Mouse (Mus musculus) lung, postnatal 25 days (tissue): ENCODE measurements around the gene Etv4.

Experiments
- DNase-seq: peaks from one replicate; pipeline ENCODE4 v3.0.0; 2022; ENCODE audit warnings: low spot score

The Etv4 gene

DNA sequence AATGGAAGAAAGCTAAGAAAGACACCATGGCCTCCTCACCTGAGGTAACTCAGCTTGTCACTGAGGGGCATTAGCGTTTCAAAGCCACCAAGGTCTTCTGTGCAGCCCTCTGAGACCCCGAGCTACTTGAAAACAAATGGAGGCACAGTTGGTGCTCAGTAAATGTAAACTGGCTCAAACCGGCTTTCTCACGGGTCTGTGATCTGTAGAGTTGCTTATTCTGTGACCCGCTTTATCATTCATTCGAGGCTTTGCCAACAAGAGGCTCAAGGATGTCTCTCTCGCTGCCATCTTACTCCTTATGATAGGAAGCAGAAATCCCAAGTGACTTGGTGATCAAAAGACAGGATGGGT, 658 bp upstream of the Etv4 start:
- no peak for DNase-seq

DNA sequence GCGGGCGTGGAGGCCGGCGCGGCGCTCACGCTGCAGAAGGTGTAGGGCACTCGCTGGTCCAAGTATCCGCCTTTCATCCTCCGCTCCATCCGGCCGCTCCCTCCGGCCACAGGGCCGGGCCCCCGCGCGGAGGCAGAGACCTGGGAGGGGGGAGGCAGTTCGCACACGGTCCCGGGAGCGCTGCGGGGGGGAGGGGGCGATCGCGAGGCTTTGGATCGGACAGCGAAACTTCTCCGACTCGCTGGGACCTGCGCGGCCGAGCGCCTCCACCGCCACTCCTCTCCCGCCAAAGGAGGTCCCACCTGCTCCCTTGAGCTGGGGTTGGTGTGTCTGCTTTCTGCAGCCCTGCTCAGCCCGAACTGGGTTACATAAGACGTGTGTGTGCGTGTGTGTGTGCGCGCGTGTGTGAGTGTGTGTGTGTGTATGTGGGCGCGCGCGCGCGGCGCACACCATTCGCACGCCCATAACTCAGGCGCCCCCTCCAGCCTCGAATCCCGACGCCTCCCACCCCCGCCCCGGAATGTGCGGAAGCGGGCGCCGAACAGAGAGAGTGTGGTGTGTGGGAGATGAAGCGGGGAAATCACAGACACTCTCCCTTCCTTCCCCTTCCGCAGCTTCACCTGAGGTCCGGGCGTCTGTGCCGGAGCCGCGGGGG, 556 bp downstream of the Etv4 start:
- no peak for DNase-seq

DNA sequence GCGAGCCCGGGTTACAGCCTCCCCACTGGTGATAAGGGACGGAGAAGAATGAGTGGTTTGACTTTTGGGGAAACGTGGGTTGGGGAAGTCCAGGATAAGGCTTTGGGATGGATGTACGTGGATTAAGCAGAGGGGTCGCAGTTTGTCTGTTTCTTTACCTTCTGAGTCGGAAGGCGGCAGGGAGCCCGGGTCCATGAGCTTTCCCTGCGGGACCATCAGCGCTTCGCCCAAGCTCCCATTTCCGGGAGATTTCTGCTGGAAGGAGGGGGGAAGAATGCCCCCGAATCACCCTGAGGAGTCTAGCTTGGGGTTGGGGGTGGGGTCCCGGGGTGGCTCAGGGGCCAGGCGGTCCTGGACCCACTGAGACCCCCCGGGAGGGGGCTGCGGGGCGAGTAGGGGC, 1.1 kb downstream of the Etv4 start:
- no peak for DNase-seq

DNA sequence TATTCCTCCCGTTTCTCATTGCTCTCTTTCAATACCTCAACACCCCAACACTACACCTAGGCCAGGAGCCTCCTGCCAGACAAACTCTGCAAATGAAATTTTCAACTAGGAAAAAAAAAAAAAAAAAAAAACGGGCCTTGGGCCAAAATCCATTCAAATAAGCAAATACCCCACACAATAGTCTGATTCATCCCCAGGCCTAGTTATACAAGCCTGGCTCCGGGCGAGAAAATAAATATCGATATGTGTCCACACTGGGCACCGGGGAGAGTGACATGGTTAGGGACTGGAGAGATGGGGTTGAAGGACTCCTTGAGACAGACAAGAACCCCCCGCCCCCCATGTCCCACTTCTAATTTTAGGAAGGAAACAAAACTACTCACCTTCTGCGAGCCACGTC, 1.6 kb downstream of the Etv4 start:
- DNase-seq = no peak

DNA sequence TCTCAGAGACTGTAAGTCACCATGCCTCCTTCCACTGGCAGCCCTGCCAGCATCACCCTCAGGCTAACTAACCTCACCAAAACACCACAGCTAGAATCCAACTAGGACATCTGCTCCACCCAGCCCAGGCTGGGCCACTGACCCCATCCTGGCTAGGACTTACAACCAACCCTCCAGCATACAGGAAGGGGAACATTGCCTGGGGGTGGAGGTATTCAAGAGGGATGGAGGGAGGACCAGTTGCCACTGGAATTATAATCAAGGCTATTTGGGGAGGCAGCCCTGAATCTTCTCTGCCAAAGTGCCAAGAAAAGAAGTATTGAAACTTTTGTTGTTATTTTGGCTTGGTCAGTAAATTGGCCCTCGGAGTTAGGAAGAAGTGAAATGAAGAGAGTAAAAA, 2.0 kb downstream of the Etv4 start:
- DNase-seq = no peak

DNA sequence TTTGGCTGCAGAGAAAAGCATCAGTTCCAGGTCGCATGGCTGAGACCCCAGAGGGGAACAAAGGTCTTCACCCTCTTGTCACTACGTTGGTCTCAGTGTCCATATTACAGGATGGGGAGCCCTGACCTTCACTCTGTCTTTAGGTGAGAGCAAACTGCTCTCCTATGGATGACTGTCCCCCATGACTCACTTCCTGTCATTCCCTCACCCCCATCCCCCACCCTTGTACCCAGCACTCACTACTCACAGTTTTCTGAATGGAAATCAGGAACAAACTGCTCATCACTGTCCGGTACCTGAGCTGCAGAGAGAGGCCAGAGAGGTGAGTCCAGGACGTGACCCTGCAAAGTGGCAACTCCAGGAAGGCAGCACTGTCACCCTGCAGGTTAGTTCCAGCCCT, 8.3 kb downstream of the Etv4 start:
- no peak for DNase-seq

DNA sequence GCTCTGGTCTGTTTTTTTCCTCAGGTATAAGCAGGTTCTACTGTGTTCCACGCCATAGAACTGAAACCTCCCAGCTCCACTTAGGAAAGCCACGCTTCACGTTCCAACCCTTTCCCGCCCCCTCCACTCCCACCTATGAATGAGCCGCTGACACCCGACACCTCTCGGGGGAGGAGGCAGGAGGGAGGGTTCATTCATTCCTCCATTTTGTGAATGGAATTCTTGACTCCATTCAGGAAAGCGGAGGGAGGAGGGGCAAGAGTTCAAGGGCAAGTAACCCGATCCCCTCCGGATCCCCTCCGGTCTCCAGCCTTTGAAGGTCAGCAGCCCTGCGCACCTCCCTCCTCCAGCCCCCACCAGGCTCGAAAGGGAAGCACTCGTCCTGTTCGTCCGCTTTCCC, 12.7 kb downstream of the Etv4 start:
- DNase-seq = peak; percentile 63

DNA sequence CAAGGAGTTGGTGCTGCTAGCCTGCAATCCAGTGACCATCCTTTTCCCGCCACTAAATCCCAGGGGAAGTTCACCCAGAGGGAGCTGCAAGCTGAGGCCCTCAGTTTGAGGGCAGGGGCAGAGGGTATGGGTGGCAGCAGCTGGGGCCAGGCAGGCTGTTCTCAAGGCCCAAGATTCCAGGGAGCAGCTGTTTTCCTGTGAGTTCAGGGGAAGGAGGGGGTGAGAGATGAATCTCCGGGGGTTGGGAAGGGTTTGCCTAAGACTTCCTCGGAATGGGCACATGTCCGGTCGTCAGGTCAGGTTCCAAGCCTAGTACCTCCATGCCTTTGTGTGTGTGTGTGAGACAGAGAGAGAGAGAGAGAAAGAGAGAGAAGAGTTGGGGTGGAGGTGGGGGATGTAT, 13.1 kb downstream of the Etv4 start:
- DNase-seq = no peak

DNA sequence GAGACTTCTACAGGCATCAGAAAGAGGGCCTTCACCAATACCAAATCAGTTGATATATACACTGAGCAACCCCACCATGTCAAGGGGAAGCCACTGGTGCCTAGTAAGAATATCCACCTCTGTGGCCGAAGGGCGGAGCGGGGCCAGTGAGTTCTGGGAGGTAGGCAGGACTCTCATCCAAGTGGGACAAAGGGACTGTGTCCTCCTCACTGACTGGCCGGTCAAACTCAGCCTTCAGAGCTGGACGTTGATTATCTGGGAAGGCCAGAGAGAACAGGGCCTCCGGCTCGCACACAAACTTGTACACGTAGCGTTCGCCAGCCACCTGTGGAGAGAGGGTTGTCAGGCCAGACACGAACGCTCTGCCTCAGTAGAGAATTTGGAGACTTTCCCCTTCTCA, 14.9 kb downstream of the Etv4 start:
- no peak for DNase-seq

DNA sequence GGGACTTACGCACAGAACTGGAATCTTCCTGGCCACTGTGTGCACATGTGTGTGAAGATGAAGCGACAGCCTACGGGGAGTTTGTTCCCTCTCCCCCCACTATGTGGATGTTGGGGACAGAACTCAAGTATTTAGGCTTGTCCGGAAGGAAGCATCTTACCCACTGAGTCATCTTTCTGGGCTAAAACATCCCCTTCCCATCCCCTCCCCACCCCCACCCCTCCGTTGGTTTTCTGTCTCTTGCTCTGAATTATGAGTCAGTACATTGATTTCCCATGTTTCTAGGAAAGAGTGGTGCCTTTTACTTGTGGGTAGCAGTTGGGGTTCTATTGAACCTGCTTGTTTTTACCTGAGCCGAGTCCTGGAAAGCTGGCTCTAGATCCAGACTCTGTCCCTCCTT, 16.4 kb downstream of the Etv4 start:
- DNase-seq = no peak

DNA sequence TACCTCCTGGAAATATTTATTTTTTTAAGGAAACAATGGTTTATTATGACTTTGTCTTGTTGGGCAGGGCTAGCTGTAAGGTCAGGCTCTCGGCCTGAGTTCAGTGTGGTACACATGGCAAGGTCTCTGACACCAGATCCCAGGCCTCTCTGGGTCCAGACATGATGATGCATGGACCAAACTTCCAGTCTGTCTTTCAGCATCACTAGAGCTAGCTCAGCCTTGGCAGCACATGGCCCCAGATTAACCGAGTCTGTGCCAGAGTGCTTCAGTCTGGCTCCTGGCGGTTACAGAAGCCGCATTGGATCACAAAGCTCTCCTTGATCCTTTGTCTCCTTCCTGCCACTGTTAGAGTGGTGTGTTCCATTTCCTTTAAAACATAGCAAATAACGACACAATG, 17.8 kb downstream of the Etv4 start:
- no peak for DNase-seq

DNA sequence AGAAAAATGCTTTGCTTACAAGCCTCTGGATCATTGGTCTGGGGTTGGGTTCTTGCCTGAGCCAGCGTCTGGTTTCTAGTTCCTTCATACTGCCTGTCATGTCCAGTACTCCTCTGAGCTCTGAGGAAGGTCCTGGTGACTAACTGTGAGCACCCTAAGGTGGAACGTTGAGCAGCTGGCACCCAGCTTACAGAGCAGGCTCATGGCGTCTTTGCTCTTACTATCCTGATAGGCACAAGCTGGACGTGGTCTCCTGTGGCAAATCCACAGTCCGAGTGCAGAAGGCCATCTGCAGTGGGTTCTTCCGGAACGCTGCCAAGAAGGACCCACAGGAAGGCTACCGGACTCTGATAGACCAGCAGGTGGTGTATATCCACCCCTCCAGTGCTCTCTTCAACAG, 20.6 kb downstream of the Etv4 start:
- DNase-seq = no peak

DNA sequence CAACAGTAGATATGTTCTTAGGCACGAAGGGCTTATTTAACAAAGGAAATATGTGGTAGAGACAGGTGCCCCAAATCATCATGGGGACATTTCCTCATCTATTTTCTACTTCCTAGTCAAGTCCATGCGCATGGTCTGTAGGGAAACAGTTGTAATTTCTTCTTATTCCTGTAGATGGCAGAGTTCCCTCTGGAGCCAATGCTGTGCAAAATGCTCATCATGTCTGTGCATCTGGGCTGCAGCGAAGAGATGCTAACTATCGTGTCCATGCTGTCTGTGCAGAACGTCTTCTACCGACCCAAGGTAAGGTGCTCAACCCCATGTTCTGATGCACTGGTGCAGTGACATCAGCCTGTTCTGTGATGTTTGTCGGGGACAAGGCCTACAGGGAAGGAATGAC, 21.4 kb downstream of the Etv4 start:
- peak; percentile 53 for DNase-seq

DNA sequence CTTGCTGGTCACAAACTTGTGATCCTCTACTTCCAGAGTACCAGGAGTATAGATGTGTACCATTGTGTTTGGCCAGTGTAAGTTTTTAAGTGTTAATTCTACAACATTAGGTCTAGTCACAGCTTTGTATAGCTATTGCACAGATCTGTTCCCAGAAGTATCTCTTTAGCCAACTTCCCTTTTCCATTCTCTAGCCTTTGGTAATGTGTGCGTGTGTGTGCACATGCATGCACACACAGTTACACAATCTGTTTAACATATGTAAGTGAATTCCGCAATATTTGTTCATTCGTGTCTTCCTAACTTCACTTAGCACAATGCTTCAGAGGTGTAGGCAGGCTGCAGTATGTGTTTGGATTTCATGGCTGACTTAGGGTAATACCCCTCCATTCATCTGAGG, 25.6 kb downstream of the Etv4 start:
- no peak for DNase-seq

DNA sequence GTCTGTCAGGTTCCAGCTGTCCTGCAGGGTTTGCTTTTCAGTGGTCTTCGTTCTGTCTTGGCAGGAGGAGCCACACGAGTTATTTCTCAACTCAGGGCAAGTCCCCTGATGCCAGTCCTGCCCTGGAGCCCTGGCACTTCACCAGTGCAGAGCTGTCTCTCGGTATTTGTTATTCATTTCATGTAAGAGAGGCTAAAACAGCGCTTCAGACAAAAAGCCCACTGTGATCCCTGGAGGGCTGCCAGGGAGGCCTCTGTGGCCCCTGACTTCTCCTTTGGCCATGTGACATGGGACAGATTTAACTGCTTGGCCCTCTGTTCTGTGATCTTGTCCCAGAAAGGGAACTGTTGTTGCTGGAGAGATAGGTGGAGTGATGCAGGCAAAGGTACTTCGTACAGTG, 26.7 kb downstream of the Etv4 start:
- DNase-seq = no peak

DNA sequence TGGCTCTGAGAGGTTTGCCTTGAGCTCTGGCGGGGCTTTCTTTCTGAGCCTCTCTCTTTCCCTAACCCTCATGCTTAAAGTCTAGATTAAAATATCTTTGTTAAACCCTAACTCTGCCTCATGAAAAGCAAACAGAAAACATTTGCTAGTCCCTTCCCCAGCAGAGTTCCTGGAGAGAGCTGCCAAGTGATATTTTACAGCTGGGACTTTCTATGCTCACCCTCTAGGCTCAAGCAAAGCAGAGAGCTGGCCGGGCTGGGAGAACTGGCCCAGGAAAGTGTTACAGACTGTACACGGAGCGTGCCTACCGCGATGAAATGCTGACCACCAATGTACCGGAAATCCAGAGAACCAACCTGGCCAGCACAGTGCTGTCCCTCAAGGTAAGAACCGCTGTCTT, 27.8 kb downstream of the Etv4 start:
- peak; percentile 53 for DNase-seq

DNA sequence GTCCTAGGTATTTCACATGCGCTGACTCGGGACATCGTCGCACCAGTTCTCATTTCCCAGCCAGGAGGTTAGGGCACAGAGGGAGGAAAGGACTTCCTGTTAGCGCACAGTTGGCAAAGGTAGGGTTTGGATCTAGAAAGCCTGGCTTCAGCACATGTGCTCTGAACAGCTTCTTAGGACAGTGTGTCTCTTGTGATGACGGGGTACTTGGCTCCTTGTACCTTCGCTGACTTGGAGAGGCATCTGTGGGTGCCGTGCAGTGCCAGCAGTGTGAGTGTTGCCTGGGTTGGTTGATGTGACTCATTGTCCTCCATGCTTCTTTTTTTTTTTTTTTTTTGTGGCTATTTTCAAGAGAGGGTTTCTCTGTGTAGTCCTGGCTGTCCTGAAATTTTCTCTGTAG, 28.6 kb downstream of the Etv4 start:
- no peak for DNase-seq

DNA sequence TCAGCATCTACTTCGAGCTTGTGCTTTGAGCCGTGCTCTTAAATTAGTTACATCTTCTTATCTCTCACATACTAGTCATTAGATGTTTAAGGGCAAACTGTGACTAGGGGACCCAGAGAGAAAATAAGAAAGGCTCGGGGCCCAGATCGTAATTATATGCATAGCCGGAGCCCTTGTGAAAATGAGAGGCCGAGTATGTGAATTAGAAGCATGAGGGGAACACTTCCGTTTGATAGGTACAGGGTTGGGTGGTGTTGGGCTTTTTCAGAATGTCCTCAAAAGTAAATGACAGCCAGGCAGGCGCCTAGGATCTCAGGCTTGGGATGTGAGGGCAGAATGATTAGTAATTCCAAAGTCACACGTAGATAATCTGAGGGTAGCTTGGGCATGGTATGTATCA, 51.6 kb downstream of the Etv4 start:
- no peak for DNase-seq

DNA sequence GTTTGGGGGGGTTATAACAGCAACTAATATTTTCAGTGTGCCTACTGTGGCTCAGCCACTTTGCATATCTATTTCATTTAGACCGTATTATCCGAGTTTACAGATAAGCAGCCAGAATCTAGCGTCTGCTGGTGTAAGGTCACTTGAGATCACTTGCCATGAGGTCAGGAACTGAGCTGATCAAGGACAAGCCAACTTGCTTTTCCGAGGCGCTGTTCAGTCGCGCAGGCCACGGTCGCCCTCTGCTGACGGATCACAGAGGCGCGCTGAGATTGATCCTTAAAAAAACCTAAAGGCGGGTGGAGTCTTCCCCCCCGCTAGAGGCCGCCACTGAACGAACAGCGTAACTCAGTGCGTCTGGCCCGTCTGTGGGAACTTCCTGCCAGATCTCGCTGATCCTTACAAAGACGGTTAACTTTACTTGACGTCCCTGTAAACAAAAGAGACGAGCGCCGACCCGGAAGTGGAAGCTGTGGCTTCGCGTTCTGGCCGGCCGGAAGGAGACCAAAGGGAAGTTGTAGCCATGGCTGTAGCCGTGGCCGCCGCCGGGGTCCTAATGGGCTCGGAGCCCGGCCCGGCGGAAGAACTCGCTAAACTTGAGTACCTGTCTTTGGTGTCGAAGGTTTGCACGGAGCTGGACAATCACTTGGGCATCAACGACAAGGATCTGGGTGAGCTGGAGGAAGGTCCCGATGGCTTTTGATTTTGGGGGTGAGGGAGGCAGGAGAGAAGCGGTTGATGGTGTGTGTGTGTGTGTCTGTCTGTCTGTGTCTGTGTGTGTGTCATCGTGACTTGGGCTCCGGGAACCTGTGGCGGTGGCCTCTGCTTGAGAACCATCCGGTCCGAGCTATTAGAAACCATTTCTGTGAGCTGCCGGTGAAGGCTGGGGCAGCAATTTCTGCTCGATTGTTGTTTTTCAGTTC, 52.4 kb downstream of the Etv4 start, which contains the start of gene Dhx8:
Gene Dhx8, plus strand, starts transcription at position 402 of the 923 bp plus-strand sequence.
- peak; percentile 98 for DNase-seq

DNA sequence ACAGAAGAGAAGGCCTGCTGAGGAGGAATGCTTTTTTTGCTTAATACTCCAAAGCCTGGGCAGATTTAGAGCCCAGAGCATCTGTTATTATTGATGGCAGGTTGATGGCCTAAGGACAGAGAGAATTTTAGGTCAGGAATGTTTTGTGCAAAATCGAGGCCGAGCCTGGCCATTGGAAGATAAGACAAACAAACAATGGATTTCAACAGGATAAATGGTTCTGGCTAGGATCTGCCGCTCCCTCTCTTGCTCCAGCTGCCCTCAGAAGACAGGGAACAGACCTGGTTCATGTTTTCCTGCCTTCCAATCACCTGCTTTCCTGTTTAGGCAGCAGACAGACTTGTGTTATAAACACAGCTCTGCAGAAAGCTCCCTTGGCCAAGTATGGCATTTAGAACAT, 55.9 kb downstream of the Etv4 start:
- DNase-seq = no peak

DNA sequence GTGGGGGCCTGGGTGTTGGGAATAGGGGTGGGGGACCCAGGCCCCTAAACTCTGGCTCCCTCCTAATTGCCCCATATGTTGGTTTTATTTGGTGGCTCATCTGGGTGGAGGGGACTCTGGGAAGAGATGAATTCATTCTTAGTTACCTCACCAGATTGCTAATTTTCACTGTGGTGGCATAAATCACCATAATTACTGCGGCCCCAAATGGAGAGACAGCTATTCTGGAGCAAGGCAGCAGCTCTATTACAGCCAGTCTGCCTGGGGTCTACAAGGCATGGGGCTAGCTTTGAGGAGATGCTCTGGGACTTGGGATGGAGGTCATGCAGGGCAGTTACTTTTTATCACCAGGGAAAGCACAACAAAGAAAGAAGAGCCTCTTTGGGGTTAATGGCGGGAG, 58.4 kb downstream of the Etv4 start:
- DNase-seq = no peak

DNA sequence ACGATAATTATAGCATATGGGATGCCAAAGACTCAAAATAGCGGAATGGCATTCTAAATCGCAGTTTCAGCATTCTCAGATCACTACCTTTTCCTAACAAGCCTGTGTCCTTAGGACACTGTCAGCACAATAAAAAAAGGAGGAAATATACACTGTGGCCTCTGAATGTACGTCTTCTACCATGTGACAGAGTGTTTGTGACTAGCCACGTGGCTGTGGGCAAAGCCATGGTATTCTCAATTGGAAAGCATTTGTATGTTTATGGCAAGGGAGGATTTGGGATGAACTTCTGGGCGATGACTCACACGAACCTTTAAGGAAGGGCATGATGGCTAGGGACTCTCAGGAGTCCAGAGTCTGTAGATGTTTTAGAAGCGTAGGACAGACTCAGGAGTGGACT, 60.1 kb downstream of the Etv4 start:
- no peak for DNase-seq

DNA sequence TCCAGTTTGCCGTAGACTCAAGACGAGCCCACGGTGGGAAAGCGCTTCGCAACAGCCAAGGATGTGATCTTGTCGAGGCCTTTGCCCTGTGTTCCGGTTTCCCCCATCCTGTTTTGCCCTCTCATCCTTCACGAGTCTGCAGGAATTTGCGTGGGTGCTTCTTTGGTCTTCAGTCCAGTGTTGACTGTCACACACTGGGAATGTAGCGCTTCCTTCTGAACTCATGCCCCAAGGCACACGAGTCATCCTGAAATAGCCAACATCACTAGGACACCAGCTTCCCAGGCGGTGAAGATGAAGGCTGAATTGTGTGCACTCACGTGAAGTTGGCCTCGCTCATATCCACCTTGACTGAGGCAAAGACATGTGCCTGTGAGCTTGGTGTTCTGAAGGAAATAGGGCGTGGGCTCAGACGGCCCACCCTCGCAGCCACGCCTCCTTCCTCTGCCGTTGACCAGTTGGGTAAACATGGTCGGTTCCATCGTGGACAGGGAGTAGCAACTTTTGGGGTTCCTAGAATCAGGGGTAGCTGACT, 65.1 kb downstream of the Etv4 start:
- no peak for DNase-seq
